In the genomic region with DNA sequence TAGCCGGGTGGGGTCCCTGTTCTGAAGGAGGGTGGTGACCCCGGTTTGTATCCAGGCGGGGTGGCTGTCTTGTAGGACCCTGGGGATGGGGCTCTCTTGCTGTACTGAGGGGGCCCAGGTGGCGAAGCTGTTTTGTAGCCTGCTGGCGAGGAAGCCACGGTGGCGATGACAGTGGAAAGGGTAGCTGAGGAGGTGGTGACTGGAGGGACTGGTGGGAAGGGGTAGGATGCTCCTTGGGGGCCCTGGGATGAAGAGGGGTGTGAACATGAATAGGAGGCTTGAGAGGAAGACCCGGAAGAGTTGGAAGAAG, we compare ENCODE assay signal across 8 mouse cellular contexts. TPM values are rescaled to one million over a fixed set of nuclear protein-coding genes. Genes with fewer than 3 reads are reported as not detected.
DNase-seq lines count a peak whose midpoint lies in the region; ATAC-seq and TF ChIP-seq lines count a peak whose summit lies in the region.

No protein-coding gene starts in this region.

- H3K27ac ChIP-seq in heart, embryonic 12.5 days (ENCODE audit: poor library complexity, severe bottlenecking) = peak overlapping the region; percentile 58; the same call in 1 of the 2 replicates
- peak overlapping the region; percentile 90 for H3K27ac ChIP-seq in forebrain, embryonic 13.5 days
- H3K27ac ChIP-seq in liver, embryonic 13.5 days = peak overlapping the region; percentile 86

- no peak for ATAC-seq in heart, embryonic 12.5 days (ENCODE audit: insufficient number of reproducible peaks, low FRiP score)
- peak; percentile 11 for ATAC-seq in forebrain, embryonic 13.5 days
- no peak for ATAC-seq in liver, embryonic 13.5 days (ENCODE audit: low read depth)
- no peak for ATAC-seq in activated CD4-positive, CD25-positive, alpha-beta regulatory T cell, adult 4 months

- H3K9ac ChIP-seq in heart, embryonic 12.5 days = peak overlapping the region; percentile 83
- peak overlapping the region; percentile 84 for H3K9ac ChIP-seq in forebrain, embryonic 13.5 days
- H3K9ac ChIP-seq in liver, embryonic 13.5 days = peak overlapping the region; percentile 91

- H3K4me2 ChIP-seq in heart, embryonic 12.5 days = peak overlapping the region; percentile 84
- H3K4me2 ChIP-seq in forebrain, embryonic 13.5 days = peak overlapping the region; percentile 95
- peak overlapping the region; percentile 100 for H3K4me2 ChIP-seq in liver, embryonic 13.5 days

- no peaks in the 10 kb centered on the region for H3K9me3 ChIP-seq in heart, embryonic 12.5 days (replicated peaks)
- H3K9me3 ChIP-seq in E14TG2a.4 (ENCODE audit: low read length) = no peaks in the 10 kb centered on the region
- H3K9me3 ChIP-seq in forebrain, embryonic 13.5 days (replicated peaks) = no peaks in the 10 kb centered on the region
- H3K9me3 ChIP-seq in liver, embryonic 13.5 days (replicated peaks) = no peaks in the 10 kb centered on the region

- H3K4me3 ChIP-seq in heart, embryonic 12.5 days = peak overlapping the region; percentile 53
- peak overlapping the region; percentile 82 for H3K4me3 ChIP-seq in E14TG2a.4 (replicated peaks; ENCODE audit: low read length)
- peak overlapping the region; percentile 54 for H3K4me3 ChIP-seq in forebrain, embryonic 13.5 days
- H3K4me3 ChIP-seq in liver, embryonic 13.5 days (replicated peaks) = peak overlapping the region; percentile 71

- no peaks in the 10 kb centered on the region for H3K27me3 ChIP-seq in heart, embryonic 12.5 days (replicated peaks)
- H3K27me3 ChIP-seq in E14TG2a.4 (ENCODE audit: insufficient read depth, low read length) = peaks cover 11% of the 10 kb centered on the region
- no peaks in the 10 kb centered on the region for H3K27me3 ChIP-seq in forebrain, embryonic 13.5 days
- no peaks in the 10 kb centered on the region for H3K27me3 ChIP-seq in liver, embryonic 13.5 days

- TF ChIP-seq CTCF in E14TG2a.4 (conservative IDR thresholded peaks at IDR 0.05; ENCODE audit: low read length) = no peak

- intact Hi-C loops in heart, postnatal 10 days (cut with DNase I) = no loop called here

- peaks cover 61% of the 10 kb centered on the region for H3K36me3 ChIP-seq in heart, embryonic 12.5 days
- H3K36me3 ChIP-seq in E14TG2a.4 (ENCODE audit: insufficient read depth, low read length) = peaks cover 50% of the 10 kb centered on the region
- H3K36me3 ChIP-seq in forebrain, embryonic 13.5 days (ENCODE audit: poor library complexity, severe bottlenecking) = peaks cover 70% of the 10 kb centered on the region
- peaks cover 16% of the 10 kb centered on the region for H3K36me3 ChIP-seq in liver, embryonic 13.5 days

- peaks cover 24% of the 10 kb centered on the region for H3K4me1 ChIP-seq in heart, embryonic 12.5 days (replicated peaks)
- peaks cover 82% of the 10 kb centered on the region for H3K4me1 ChIP-seq in E14TG2a.4 (replicated peaks; ENCODE audit: low read depth, low read length)
- peaks cover 33% of the 10 kb centered on the region for H3K4me1 ChIP-seq in forebrain, embryonic 13.5 days
- H3K4me1 ChIP-seq in liver, embryonic 13.5 days (replicated peaks) = peaks cover 30% of the 10 kb centered on the region

- no peak for DNase-seq in heart, postnatal 10 days
- no peak for DNase-seq in liver, embryonic 13.5 days
- DNase-seq in yolk sac, embryonic 10.5 days (ENCODE audit: low spot score) = no peak
- DNase-seq in gastrocnemius, adult 8-10 months (ENCODE audit: low spot score in 2 of 2) = no peak

- 24% methylated on average over 8 of the region's 8 CpGs for WGBS in heart, embryonic 12.5 days
- WGBS in forebrain, embryonic 13.5 days = 17% methylated on average over 8 of the region's 8 CpGs
- WGBS in liver, embryonic 13.5 days (ENCODE audit: insufficient replicate concordance) = 28% methylated on average over 8 of the region's 8 CpGs

RNA-seq across cellular contexts. Expression of a gene that starts 5.1 kb away (rescaled TPM):
- polyA plus RNA-seq in heart, embryonic 12.5 days (2016; fragmentation: Nextera tagmentation; extraction: Ambion mirVana) = 352 and 365 TPM in 2 replicates
- total RNA-seq in heart, postnatal 10 days (2021) = 100 to 1,000 TPM; 322 to 335 TPM
- 675 and 699 TPM in 2 replicates for polyA plus RNA-seq in forebrain, embryonic 13.5 days (2015; fragmentation: Nextera tagmentation; extraction: Ambion mirVana)
- polyA plus RNA-seq in liver, embryonic 13.5 days (2015; fragmentation: Nextera tagmentation; extraction: Ambion mirVana) = 77.7 and 80.2 TPM in 2 replicates
- polyA plus RNA-seq in activated CD4-positive, CD25-positive, alpha-beta regulatory T cell, adult 4 months (2017; shearing (Covaris generic)) = 100 to 1,000 TPM; 529 to 630 TPM
- total RNA-seq in gastrocnemius, adult 8-10 months (2022) = 100 to 1,000 TPM; 146 to 173 (median 164) TPM

RNA-seq across cellular contexts. Expression of a gene that starts 7.7 kb away (rescaled TPM):
- polyA plus RNA-seq in heart, embryonic 12.5 days (2016; fragmentation: Nextera tagmentation; extraction: Ambion mirVana) = 4.4 and 4.9 TPM in 2 replicates
- 1 to 10 TPM; 5.0 to 6.0 TPM for total RNA-seq in heart, postnatal 10 days (2021)
- polyA plus RNA-seq in forebrain, embryonic 13.5 days (2015; fragmentation: Nextera tagmentation; extraction: Ambion mirVana) = 2.5 and 3.8 TPM in 2 replicates
- polyA plus RNA-seq in liver, embryonic 13.5 days (2015; fragmentation: Nextera tagmentation; extraction: Ambion mirVana) = 28.7 and 29.5 TPM in 2 replicates
- polyA plus RNA-seq in activated CD4-positive, CD25-positive, alpha-beta regulatory T cell, adult 4 months (2017; shearing (Covaris generic)) = 100 to 1,000 TPM; 138 to 144 TPM
- total RNA-seq in gastrocnemius, adult 8-10 months (2022) = 1 to 10 TPM in 3 of 4 experiments, under 1 TPM in 1; 0.80 to 2.0 (median 1.2) TPM

RNA-seq across cellular contexts. Expression of a gene that starts 9.6 kb away (rescaled TPM):
- polyA plus RNA-seq in heart, embryonic 12.5 days (2016; fragmentation: Nextera tagmentation; extraction: Ambion mirVana) = not detected in 2 replicates
- under 1 TPM in 1 of 2 experiments, not detected in 1; 0.98 TPM for total RNA-seq in heart, postnatal 10 days (2021)
- not detected in 2 replicates for polyA plus RNA-seq in forebrain, embryonic 13.5 days (2015; fragmentation: Nextera tagmentation; extraction: Ambion mirVana)
- polyA plus RNA-seq in liver, embryonic 13.5 days (2015; fragmentation: Nextera tagmentation; extraction: Ambion mirVana) = not detected in 2 replicates
- not detected for polyA plus RNA-seq in activated CD4-positive, CD25-positive, alpha-beta regulatory T cell, adult 4 months (2017; shearing (Covaris generic))
- total RNA-seq in gastrocnemius, adult 8-10 months (2022) = not detected

RNA-seq across cellular contexts. Expression of a gene that starts 10.1 kb away (rescaled TPM):
- polyA plus RNA-seq in heart, embryonic 12.5 days (2016; fragmentation: Nextera tagmentation; extraction: Ambion mirVana) = 9.5 and 10.2 TPM in 2 replicates
- 10 to 100 TPM; 59.4 to 59.7 TPM for total RNA-seq in heart, postnatal 10 days (2021)
- 17.7 and 19.8 TPM in 2 replicates for polyA plus RNA-seq in forebrain, embryonic 13.5 days (2015; fragmentation: Nextera tagmentation; extraction: Ambion mirVana)
- polyA plus RNA-seq in liver, embryonic 13.5 days (2015; fragmentation: Nextera tagmentation; extraction: Ambion mirVana) = 1.5 and 1.8 TPM in 2 replicates
- polyA plus RNA-seq in activated CD4-positive, CD25-positive, alpha-beta regulatory T cell, adult 4 months (2017; shearing (Covaris generic)) = 1 to 10 TPM; 3.3 to 5.7 TPM
- 10 to 100 TPM; 41.9 to 59.4 (median 49.2) TPM for total RNA-seq in gastrocnemius, adult 8-10 months (2022)

RNA-seq across cellular contexts. Expression of a gene that starts 23.2 kb away (rescaled TPM):
- polyA plus RNA-seq in heart, embryonic 12.5 days (2016; fragmentation: Nextera tagmentation; extraction: Ambion mirVana) = 6.0 and 6.4 TPM in 2 replicates
- 1 to 10 TPM; 3.4 to 3.7 TPM for total RNA-seq in heart, postnatal 10 days (2021)
- 15.4 and 19.4 TPM in 2 replicates for polyA plus RNA-seq in forebrain, embryonic 13.5 days (2015; fragmentation: Nextera tagmentation; extraction: Ambion mirVana)
- 0.32 and 0.42 TPM in 2 replicates for polyA plus RNA-seq in liver, embryonic 13.5 days (2015; fragmentation: Nextera tagmentation; extraction: Ambion mirVana)
- 1 to 10 TPM; 4.4 to 4.7 TPM for polyA plus RNA-seq in activated CD4-positive, CD25-positive, alpha-beta regulatory T cell, adult 4 months (2017; shearing (Covaris generic))
- total RNA-seq in gastrocnemius, adult 8-10 months (2022) = 1 to 10 TPM in 3 of 4 experiments, under 1 TPM in 1; 0.75 to 1.4 (median 1.1) TPM
